In genomic region chrX:9271947-9272459, GRCm38 (mm10) we compare ENCODE assay signal across 8 mouse cellular contexts. TPM values are rescaled to one million over a fixed set of nuclear protein-coding genes. Genes with fewer than 3 reads are reported as not detected.
DNase-seq lines count a peak whose midpoint lies in the region; ATAC-seq and TF ChIP-seq lines count a peak whose summit lies in the region.

No protein-coding gene starts in this region.

- H3K9me3 ChIP-seq in liver, embryonic 11.5 days (ENCODE audit: control insufficient read depth, low read length): no peaks in the 10 kb centered on the region
- no peaks in the 10 kb centered on the region for H3K9me3 ChIP-seq in stomach, postnatal 0 days (ENCODE audit: control insufficient read depth, low read length)

- H3K27ac ChIP-seq in testis, adult 2 months (ENCODE audit: control insufficient read depth, insufficient read depth, low read depth, low read length): peak overlapping the region; percentile 78
- peak overlapping the region; percentile 75; the same call in 1 of the 2 replicates for H3K27ac ChIP-seq in liver, embryonic 11.5 days (ENCODE audit: low read depth, low read length)
- H3K27ac ChIP-seq in stomach, postnatal 0 days (replicated peaks): peak overlapping the region; percentile 65; the same call in 1 of the 2 replicates

- H3K4me2 ChIP-seq in liver, embryonic 11.5 days: peak overlapping the region; percentile 60
- peak overlapping the region; percentile 50 for H3K4me2 ChIP-seq in stomach, postnatal 0 days (replicated peaks; ENCODE audit: low read depth)

- no peak for DNase-seq in frontal cortex, postnatal 25 days (ENCODE audit: low spot score in 2 of 2)
- no peak for DNase-seq in testis, postnatal 14 days (ENCODE audit: low spot score)
- no peak for DNase-seq in liver, embryonic 11.5 days (ENCODE audit: low spot score)
- DNase-seq in stomach, postnatal 0 days (ENCODE audit: low spot score): no peak
- no peak for DNase-seq in retina, postnatal 1 day

- no peaks in the 10 kb centered on the region for H3K4me1 ChIP-seq in testis, adult 2 months (ENCODE audit: control insufficient read depth, insufficient read depth, low read length)
- H3K4me1 ChIP-seq in liver, embryonic 11.5 days (replicated peaks; ENCODE audit: control insufficient read depth, insufficient read depth, low read length): no peaks in the 10 kb centered on the region
- H3K4me1 ChIP-seq in stomach, postnatal 0 days (replicated peaks; ENCODE audit: control insufficient read depth, insufficient read depth): no peaks in the 10 kb centered on the region

- no peak for TF ChIP-seq CTCF in testis, adult 2 months (IDR thresholded peaks at IDR 0.05; ENCODE audit: control insufficient read depth, insufficient read depth, insufficient replicate concordance, low read depth, low read length)
- no peak for TF ChIP-seq CTCF in stomach, postnatal 0 days (IDR thresholded peaks at IDR 0.05; ENCODE audit: low read depth)

- no peak for TF ChIP-seq POLR2A in testis, adult 2 months (IDR thresholded peaks at IDR 0.05; ENCODE audit: control insufficient read depth, low read depth, low read length)

- WGBS in liver, embryonic 11.5 days: 21% methylated on average over 8 of the region's 8 CpGs
- 26% methylated on average over 8 of the region's 8 CpGs for WGBS in stomach, postnatal 0 days

- H3K36me3 ChIP-seq in testis, adult 2 months (ENCODE audit: control insufficient read depth, insufficient read depth, low read length): no peaks in the 10 kb centered on the region
- no peaks in the 10 kb centered on the region for H3K36me3 ChIP-seq in liver, embryonic 11.5 days (ENCODE audit: control insufficient read depth, insufficient read depth, low read length)
- H3K36me3 ChIP-seq in stomach, postnatal 0 days (ENCODE audit: control insufficient read depth, insufficient read depth, low read length): no peaks in the 10 kb centered on the region

- peak overlapping the region; percentile 83 for H3K9ac ChIP-seq in liver, embryonic 11.5 days (ENCODE audit: low read depth, low read length)
- H3K9ac ChIP-seq in stomach, postnatal 0 days (ENCODE audit: low read length): peak overlapping the region; percentile 31; the same call in 1 of the 2 replicates

- ATAC-seq in frontal cortex, adult (ENCODE audit: low TSS enrichment): peak; percentile 15; the same call in 1 of the 2 replicates
- no peak; the same call in 1 of the 2 replicates for ATAC-seq in liver, embryonic 11.5 days (replicated peaks; ENCODE audit: low FRiP score)
- peak; percentile 68 for ATAC-seq in stomach, postnatal 0 days (ENCODE audit: low FRiP score, low TSS enrichment)
- ATAC-seq in monocyte, adult 5-6 weeks (replicated peaks; ENCODE audit: insufficient number of reproducible peaks, low FRiP score, low TSS enrichment, poor library complexity, severe bottlenecking): no peak

- no peaks in the 10 kb centered on the region for H3K27me3 ChIP-seq in testis, adult 2 months (ENCODE audit: control insufficient read depth, insufficient read depth, low read length)
- H3K27me3 ChIP-seq in liver, embryonic 11.5 days (replicated peaks; ENCODE audit: control insufficient read depth, insufficient read depth, low read length): peaks cover 8% of the 10 kb centered on the region
- no peaks in the 10 kb centered on the region for H3K27me3 ChIP-seq in stomach, postnatal 0 days (ENCODE audit: control insufficient read depth, insufficient read depth, low read length)

- no peak for TF ChIP-seq EP300 in stomach, postnatal 0 days (optimal IDR thresholded peaks at IDR 0.05)

- H3K4me3 ChIP-seq in testis, adult 2 months (ENCODE audit: control insufficient read depth, low read depth, low read length): peak overlapping the region; percentile 64
- peak overlapping the region; percentile 64 for H3K4me3 ChIP-seq in liver, embryonic 11.5 days (ENCODE audit: low read depth, low read length)
- H3K4me3 ChIP-seq in stomach, postnatal 0 days (ENCODE audit: low read depth, low read length): peak overlapping the region; percentile 56

RNA-seq across cellular contexts. Expression of gene Xk, which starts 0.6 kb away (rescaled TPM):
- 4.7 and 5.6 TPM in 2 replicates for polyA plus RNA-seq in testis, adult 2 months (2012; rRNA removed)
- polyA plus RNA-seq in liver, embryonic 11.5 days (2014; fragmentation: Nextera tagmentation; extraction: Ambion mirVana): 27.7 and 31.5 TPM in 2 replicates
- 2.0 and 2.5 TPM in 2 replicates for polyA plus RNA-seq in stomach, postnatal 0 days (2015; fragmentation: Nextera tagmentation; extraction: Ambion mirVana)
- total RNA-seq in monocyte, adult 5-6 weeks (2017): 0.67 to 2.1 TPM (median 1.9 TPM) in 3 replicates

RNA-seq across cellular contexts. Expression of gene H2al1m, which starts 11.6 kb away (rescaled TPM):
- 44.8 and 88.7 TPM in 2 replicates for polyA plus RNA-seq in testis, adult 2 months (2012; rRNA removed)
- polyA plus RNA-seq in liver, embryonic 11.5 days (2014; fragmentation: Nextera tagmentation; extraction: Ambion mirVana): 1.3 and 1.5 TPM in 2 replicates
- polyA plus RNA-seq in stomach, postnatal 0 days (2015; fragmentation: Nextera tagmentation; extraction: Ambion mirVana): 0.21 TPM in 1 of 2 replicates, not detected in the other
- total RNA-seq in monocyte, adult 5-6 weeks (2017): not detected in 3 replicates

RNA-seq across cellular contexts. Expression of gene Gm14862, which starts 15.3 kb away (rescaled TPM):
- not detected in 2 replicates for polyA plus RNA-seq in testis, adult 2 months (2012; rRNA removed)
- 1.0 and 1.1 TPM in 2 replicates for polyA plus RNA-seq in liver, embryonic 11.5 days (2014; fragmentation: Nextera tagmentation; extraction: Ambion mirVana)
- polyA plus RNA-seq in stomach, postnatal 0 days (2015; fragmentation: Nextera tagmentation; extraction: Ambion mirVana): 0.17 TPM in 1 of 2 replicates, not detected in the other
- 2.9 TPM in 1 of 3 replicates, not detected in the others for total RNA-seq in monocyte, adult 5-6 weeks (2017)

Comparison
In these comparisons a context has a peak if more than half of its experiments do, and no peak if none do; other contexts are left out.
1. ATAC-seq: peak in frontal cortex, adult (single experiment) and stomach, postnatal 0 days (single experiment); none in liver, embryonic 11.5 days (single experiment) and monocyte, adult 5-6 weeks (single experiment).
2. RNA of gene H2al1m, which starts 11.6 kb away (polyA plus RNA-seq): 44.8 to 88.7 TPM in testis, adult 2 months; 1.3 to 1.5 TPM in liver, embryonic 11.5 days and 0.21 TPM in stomach, postnatal 0 days; every median in the first group is over 10 times any median in the second.
3. Peak in every context shown above with its lines, with median percentiles within 50 percentile points of each other: H3K27ac ChIP-seq and H3K4me3 ChIP-seq.